In the genomic region with DNA sequence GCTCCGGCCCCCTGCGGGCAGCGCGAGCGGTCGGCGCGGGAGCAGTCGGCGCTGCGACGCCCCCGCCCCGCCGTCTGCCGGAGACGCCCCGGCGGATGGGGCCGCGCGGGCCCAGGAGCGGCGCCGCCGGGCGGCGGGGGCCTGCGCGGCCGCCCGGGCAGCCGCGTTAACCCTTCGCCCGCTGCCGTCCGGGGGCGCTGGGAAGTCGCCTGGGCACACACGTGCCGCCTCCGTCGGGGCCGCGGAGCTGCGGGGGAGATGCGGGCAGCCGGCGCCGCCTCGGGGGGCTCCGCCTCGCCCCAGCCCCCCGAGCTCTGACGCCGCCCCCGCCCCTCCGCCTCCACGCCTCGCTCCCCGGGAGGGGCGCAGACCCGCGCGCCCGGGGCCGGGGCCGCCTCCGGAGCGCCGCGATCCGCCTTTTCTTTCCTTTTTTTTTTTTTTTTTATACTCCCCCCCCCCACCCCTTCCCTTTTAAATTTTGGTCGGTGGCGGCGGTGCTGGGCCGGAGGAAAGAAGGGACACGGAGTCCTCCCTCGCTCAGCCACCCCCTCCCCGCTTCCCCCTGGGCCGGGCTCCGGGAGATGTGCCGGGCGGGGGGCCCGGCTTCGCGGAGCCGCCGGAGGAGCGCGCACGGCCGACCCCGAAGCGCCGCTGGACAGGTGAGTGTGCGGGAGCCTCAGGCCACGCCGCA, we compare ENCODE assay signal across 8 mouse cellular contexts. TPM values are rescaled to one million over a fixed set of nuclear protein-coding genes. Genes with fewer than 3 reads are reported as not detected.
A peak's percentile ranks its signal among the peaks of the same experiment; 100 is the strongest.
DNase-seq lines count a peak whose midpoint lies in the region; ATAC-seq lines count a peak whose summit lies in the region.

No protein-coding gene starts in this region.

- whole genome bisulfite sequencing in heart, embryonic 11.5 days (ENCODE audit: insufficient replicate concordance), result under 1% methylated on average over 58 of the region's 100 CpGs
- 1% methylated on average over 53 of the region's 100 CpGs for WGBS in hindbrain, embryonic 15.5 days

- peaks cover 48% of the 10 kb centered on the region for H3K4me1 ChIP-seq in heart, embryonic 11.5 days (ENCODE audit: control insufficient read depth, insufficient read depth, low read length)
- peaks cover 54% of the 10 kb centered on the region for H3K4me1 ChIP-seq in hindbrain, embryonic 15.5 days (replicated peaks)

- H3K4me3 ChIP-seq in heart, embryonic 11.5 days (ENCODE audit: low read depth, low read length), result peak overlapping the region; percentile 89
- peak overlapping the region; percentile 97 for H3K4me3 ChIP-seq in hindbrain, embryonic 15.5 days

- ATAC-seq in heart, embryonic 11.5 days (replicated peaks; ENCODE audit: insufficient number of reproducible peaks, low FRiP score, low TSS enrichment), result no peak
- no peak for ATAC-seq in hindbrain, embryonic 15.5 days (ENCODE audit: low FRiP score, low read depth)
- ATAC-seq in frontal cortex, adult (ENCODE audit: low TSS enrichment), result no peak; the same call in 1 of the 2 replicates

- peaks cover 18% of the 10 kb centered on the region for H3K27me3 ChIP-seq in heart, embryonic 11.5 days (ENCODE audit: control insufficient read depth, insufficient read depth, low read length)
- H3K27me3 ChIP-seq in hindbrain, embryonic 15.5 days, result no peaks in the 10 kb centered on the region

- H3K4me2 ChIP-seq in heart, embryonic 11.5 days, result peak overlapping the region; percentile 98
- peak overlapping the region; percentile 80 for H3K4me2 ChIP-seq in hindbrain, embryonic 15.5 days

- H3K9me3 ChIP-seq in heart, embryonic 11.5 days (replicated peaks; ENCODE audit: control insufficient read depth, low read length), result no peaks in the 10 kb centered on the region
- no peaks in the 10 kb centered on the region for H3K9me3 ChIP-seq in hindbrain, embryonic 15.5 days

- no peak for DNase-seq in heart, adult 18-20 months
- peak; percentile 15 for DNase-seq in urinary bladder, postnatal 14 days (ENCODE audit: low spot score)
- no peak for DNase-seq in urinary bladder, adult 2 months (ENCODE audit: low spot score)
- peak; percentile 44 for DNase-seq in mesoderm, embryonic 11.5 days (ENCODE audit: low read depth, low spot score)
- DNase-seq in cerebellum, adult 8-10 months, result no peak

- no peaks in the 10 kb centered on the region for H3K36me3 ChIP-seq in heart, embryonic 11.5 days (ENCODE audit: control insufficient read depth, insufficient read depth, low read length)
- no peaks in the 10 kb centered on the region for H3K36me3 ChIP-seq in hindbrain, embryonic 15.5 days

- peak overlapping the region; percentile 96 for H3K27ac ChIP-seq in heart, embryonic 11.5 days (ENCODE audit: low read depth, low read length)
- H3K27ac ChIP-seq in hindbrain, embryonic 15.5 days (replicated peaks), result peak overlapping the region; percentile 100

- H3K9ac ChIP-seq in heart, embryonic 11.5 days (ENCODE audit: low read depth, low read length), result peak overlapping the region; percentile 88
- peak overlapping the region; percentile 98 for H3K9ac ChIP-seq in hindbrain, embryonic 15.5 days

RNA-seq across cellular contexts. Expression of a gene that starts 0.5 kb away (rescaled TPM):
- polyA plus RNA-seq in heart, embryonic 11.5 days (2014; fragmentation: Nextera tagmentation; extraction: Ambion mirVana), result 10.2 and 13.5 TPM in 2 replicates
- 10 to 100 TPM in 1 of 2 experiments, 1 to 10 TPM in 1; 9.9 to 10.9 TPM for total RNA-seq in heart, adult 18-20 months (2021)
- polyA plus RNA-seq in urinary bladder, adult 2 months (2012; rRNA removed), result 39.4 and 48.3 TPM in 2 replicates
- 56.8 and 62.0 TPM in 2 replicates for polyA plus RNA-seq in hindbrain, embryonic 15.5 days (2015; fragmentation: Nextera tagmentation; extraction: Ambion mirVana)

RNA-seq across cellular contexts. Expression of a gene that starts 54.6 kb away (rescaled TPM):
- polyA plus RNA-seq in heart, embryonic 11.5 days (2014; fragmentation: Nextera tagmentation; extraction: Ambion mirVana), result 0.58 and 0.76 TPM in 2 replicates
- total RNA-seq in heart, adult 18-20 months (2021), result 1 to 10 TPM; 1.4 to 1.7 TPM
- 0.69 and 0.96 TPM in 2 replicates for polyA plus RNA-seq in urinary bladder, adult 2 months (2012; rRNA removed)
- polyA plus RNA-seq in hindbrain, embryonic 15.5 days (2015; fragmentation: Nextera tagmentation; extraction: Ambion mirVana), result 1.1 TPM in 2 replicates

RNA-seq across cellular contexts. Expression of a gene that starts 54.9 kb away (rescaled TPM):
- polyA plus RNA-seq in heart, embryonic 11.5 days (2014; fragmentation: Nextera tagmentation; extraction: Ambion mirVana), result 69.4 and 72.2 TPM in 2 replicates
- total RNA-seq in heart, adult 18-20 months (2021), result 1 to 10 TPM; 1.3 to 2.0 TPM
- 2.3 and 3.1 TPM in 2 replicates for polyA plus RNA-seq in urinary bladder, adult 2 months (2012; rRNA removed)
- 12.8 and 14.7 TPM in 2 replicates for polyA plus RNA-seq in hindbrain, embryonic 15.5 days (2015; fragmentation: Nextera tagmentation; extraction: Ambion mirVana)

Comparison
In these comparisons a context has a peak if more than half of its experiments do, and no peak if none do; other contexts are left out.
1. DNase-seq: peak in urinary bladder, postnatal 14 days (single experiment) and mesoderm, embryonic 11.5 days (single experiment); none in heart, adult 18-20 months (0 of 2), urinary bladder, adult 2 months (single experiment) and cerebellum, adult 8-10 months (single experiment).